Mouse (Mus musculus) layer of hippocampus, adult 8-10 months (tissue): ENCODE results near the gene Comp. TPM values are rescaled to one million over a fixed set of nuclear protein-coding genes. Genes with fewer than 3 reads are reported as not detected.
A peak's percentile ranks its signal among the peaks of the same experiment; 100 is the strongest.

Experiments used
- DNase-seq, 2 experiments: peaks; one replicate each; pipeline ENCODE4 v3.0.0; 2022; ENCODE audit warnings: low spot score in 2 of 2
- total RNA-seq, 4 experiments: library from RNA; stranded (reverse); gene quantifications; 2 replicates each; pipeline ENCODE4 v1.2.4; 2022

The Comp gene
- total RNA-seq = 1 to 10 TPM in 1 of 4 experiments, under 1 TPM in 3; 0.31 to 1.4 (median 0.73) TPM

- DNase-seq = no peak
These were observed at the start of gene Comp for GRCm38 (mm10) chr8:70373397-70374317. Comp (plus strand) TSS chr8:70373558.

GRCm38 (mm10) chr8:70323716-70324115 is 49.6 kb upstream of the Comp start:
- DNase-seq = no peak

GRCm38 (mm10) chr8:70327512-70327911 is 45.8 kb upstream of the Comp start:
- DNase-seq = no peak

- no peak for DNase-seq
These were observed 44.1 kb upstream of the Comp start, which contains the start of gene Gdf1 for GRCm38 (mm10) chr8:70329124-70329834. Gdf1 (plus strand) TSS chr8:70329817.

- DNase-seq = no peak
These were observed 43.3 kb upstream of the Comp start for GRCm38 (mm10) chr8:70329835-70330740.

GRCm38 (mm10) chr8:70330741-70331364 is 42.5 kb upstream of the Comp start:
- peak in 1 of 2 experiments; percentile 73 for DNase-seq

GRCm38 (mm10) chr8:70331526-70331925 is 41.8 kb upstream of the Comp start:
- no peak for DNase-seq

- DNase-seq = peak in 1 of 2 experiments; percentile 71
These were observed 41.1 kb upstream of the Comp start for GRCm38 (mm10) chr8:70332070-70332877.

- no peak for DNase-seq
These were observed 40.5 kb upstream of the Comp start for GRCm38 (mm10) chr8:70332878-70333202.

GRCm38 (mm10) chr8:70338931-70339330 is 34.4 kb upstream of the Comp start:
- no peak for DNase-seq

GRCm38 (mm10) chr8:70340659-70341058 is 32.7 kb upstream of the Comp start:
- no peak for DNase-seq

GRCm38 (mm10) chr8:70342007-70342406 is 31.4 kb upstream of the Comp start:
- no peak for DNase-seq

GRCm38 (mm10) chr8:70343076-70343475 is 30.3 kb upstream of the Comp start:
- DNase-seq = no peak

GRCm38 (mm10) chr8:70343696-70344095 is 29.7 kb upstream of the Comp start:
- DNase-seq = no peak

GRCm38 (mm10) chr8:70344279-70344678 is 29.1 kb upstream of the Comp start:
- DNase-seq = no peak

- DNase-seq = no peak
These were observed 25.9 kb upstream of the Comp start for GRCm38 (mm10) chr8:70347443-70347842.

GRCm38 (mm10) chr8:70347860-70348420 is 25.4 kb upstream of the Comp start:
- DNase-seq = no peak

- no peak for DNase-seq
These were observed 22.0 kb upstream of the Comp start for GRCm38 (mm10) chr8:70351035-70351999.

- no peak for DNase-seq
These were observed 21.4 kb upstream of the Comp start for GRCm38 (mm10) chr8:70352000-70352384.
